Mouse (Mus musculus) midbrain, embryonic 11.5 days (tissue): ENCODE results near the gene Higd1c. TPM values are rescaled to one million over a fixed set of nuclear protein-coding genes. Genes with fewer than 3 reads are reported as not detected.

Experiments used
- polyA plus RNA-seq: library from polyadenylated mRNA; unstranded; fragments of >200 nt; fragmentation: Nextera tagmentation; extraction: Ambion mirVana; gene quantifications from 2 replicates; pipeline ENCODE4 v1.2.1, GENCODE M21; 2014

The Higd1c gene
- polyA plus RNA-seq, 1 experiment from 2014 or later: not detected

Other genes starting within 250 kb of the Higd1c start
- gene Atf1, start 136.7 kb upstream of the Higd1c start, polyA plus RNA-seq: 31.8 and 33.5 TPM in 2 replicates
- 0.10 TPM in 1 of 2 replicates, not detected in the other for gene Tmprss12, start 83.7 kb upstream of the Higd1c start, polyA plus RNA-seq
- gene Mettl7a1, start 60.4 kb upstream of the Higd1c start, polyA plus RNA-seq: 4.0 and 5.1 TPM in 2 replicates
- gene Mettl7a3, start 29.6 kb upstream of the Higd1c start, polyA plus RNA-seq: not detected in 2 replicates
- gene Methig1, start 11.4 kb upstream of the Higd1c start, polyA plus RNA-seq: not detected in 2 replicates
- gene Mettl7a2, start 11.3 kb upstream of the Higd1c start, polyA plus RNA-seq: not detected in 2 replicates
- gene Gm5475, start 57.6 kb downstream of the Higd1c start, polyA plus RNA-seq: not detected in 2 replicates
- 18.2 and 22.2 TPM in 2 replicates for gene Slc11a2, start 60.5 kb downstream of the Higd1c start, polyA plus RNA-seq
- gene Letmd1, start 104.5 kb downstream of the Higd1c start, polyA plus RNA-seq: 41.0 and 42.5 TPM in 2 replicates
- gene Csrnp2, start 130.9 kb downstream of the Higd1c start, polyA plus RNA-seq: 20.4 and 21.4 TPM in 2 replicates
- 27.7 and 29.9 TPM in 2 replicates for gene Tfcp2, start 187.5 kb downstream of the Higd1c start, polyA plus RNA-seq
- 15.0 and 15.6 TPM in 2 replicates for gene Pou6f1, start 235.4 kb downstream of the Higd1c start, polyA plus RNA-seq